Mouse (Mus musculus) ES-Bruce4 (cell line): ENCODE measurements at regions not wholly inside any gene's neighbourhood (a gene's known extent, or its start where the extent isn't known, plus 50 kb on each side); places are given as distances from the start of the nearest gene placed in this dataset.

ENCODE experiments used
- H3K27ac ChIP-seq: 2 replicates; pipeline ENCODE4 v1.5.1; 2012; ENCODE audit warnings: low read length, inconsistent platforms; ENCODE audit not compliant: insufficient read depth
- H3K27me3 ChIP-seq: 2 replicates; pipeline ENCODE4 v1.6.1; 2012; ENCODE audit warnings: mild to moderate bottlenecking, low read length, inconsistent platforms; ENCODE audit not compliant: control insufficient read depth, poor library complexity, insufficient read depth, severe bottlenecking
- H3K36me3 ChIP-seq: 2 replicates; pipeline ENCODE4 v1.6.1; 2012; ENCODE audit warnings: inconsistent platforms, mild to moderate bottlenecking, low read length, moderate library complexity; ENCODE audit not compliant: control insufficient read depth, poor library complexity, insufficient read depth, severe bottlenecking
- H3K4me1 ChIP-seq: one replicate; pipeline ENCODE4 v1.8.1; 2011; ENCODE audit warnings: low read length; ENCODE audit not compliant: control insufficient read depth, insufficient read depth
- H3K4me3 ChIP-seq: 2 replicates; pipeline ENCODE4 v1.5.1; 2011; ENCODE audit warnings: low read depth, mild to moderate bottlenecking, low read length
- H3K9ac ChIP-seq: 2 replicates; pipeline ENCODE4 v1.6.1; 2012; ENCODE audit warnings: low read depth, mild to moderate bottlenecking, inconsistent platforms; ENCODE audit not compliant: poor library complexity, severe bottlenecking
- H3K9me3 ChIP-seq: replicated peaks from 2 replicates; pipeline ENCODE4 v1.6.1; 2012; ENCODE audit warnings: mild to moderate bottlenecking, low read length, inconsistent platforms; ENCODE audit not compliant: control insufficient read depth, poor library complexity, insufficient read depth, severe bottlenecking
- CTCF ChIP-seq: IDR thresholded peaks from one replicate; pipeline ENCODE4 v1.8.1; 2011; ENCODE audit warnings: low read depth, low read length
- EP300 ChIP-seq: IDR thresholded peaks from 2 replicates; pipeline ENCODE4 v1.6.1; 2011; ENCODE audit warnings: low read depth, low read length; ENCODE audit not compliant: insufficient read depth
- POLR2A ChIP-seq: IDR thresholded peaks from one replicate; pipeline ENCODE4 v1.8.1; 2011; ENCODE audit warnings: low read length; ENCODE audit not compliant: insufficient read depth

- no peak overlapping the region for H3K27ac ChIP-seq
Measured at GRCm38 (mm10) chr6:51119691-51120302, 312.7 kb upstream of the Nfe2l3 start.

GRCm38 (mm10) chr6:51122941-51123340, 309.5 kb upstream of the Nfe2l3 start:
- no peak for TF ChIP-seq POLR2A
- no peak for TF ChIP-seq CTCF
- no peak for TF ChIP-seq EP300
- Histone ChIP-seq H3K27me3 (no peaks in the 10 kb centered on the region), H3K9ac (no peak overlapping the region), H3K9me3 (no peaks in the 10 kb centered on the region), H3K27ac (no peak overlapping the region), H3K4me3 (no peak overlapping the region), H3K36me3 (no peaks in the 10 kb centered on the region), H3K4me1 (no peaks in the 10 kb centered on the region)

More at GRCm38 (mm10) chr6:51119691-51120302, 312.7 kb upstream of the Nfe2l3 start:
- no peaks in the 10 kb centered on the region for H3K36me3 ChIP-seq
- H3K9me3 ChIP-seq, result no peaks in the 10 kb centered on the region
- H3K27me3 ChIP-seq, result no peaks in the 10 kb centered on the region
- no peak overlapping the region for H3K4me3 ChIP-seq
- no peaks in the 10 kb centered on the region for H3K4me1 ChIP-seq
- TF ChIP-seq CTCF (no peak), POLR2A (no peak), EP300 (no peak)
- no peak overlapping the region for H3K9ac ChIP-seq

- Histone ChIP-seq H3K4me1 (no peaks in the 10 kb centered on the region), H3K36me3 (no peaks in the 10 kb centered on the region), H3K4me3 (no peak overlapping the region), H3K9me3 (no peaks in the 10 kb centered on the region), H3K27me3 (no peaks in the 10 kb centered on the region), H3K27ac (no peak overlapping the region), H3K9ac (no peak overlapping the region)
- no peak for TF ChIP-seq POLR2A
- TF ChIP-seq EP300, result no peak
- TF ChIP-seq CTCF, result no peak
Measured at GRCm38 (mm10) chr6:51127851-51128250, 304.6 kb upstream of the Nfe2l3 start.

- TF ChIP-seq CTCF, result no peak
- no peak for TF ChIP-seq EP300
- no peak for TF ChIP-seq POLR2A
- no peaks in the 10 kb centered on the region for H3K4me1 ChIP-seq
- H3K27me3 ChIP-seq, result no peaks in the 10 kb centered on the region
- H3K36me3 ChIP-seq, result no peaks in the 10 kb centered on the region
- H3K9me3 ChIP-seq, result no peaks in the 10 kb centered on the region
- H3K27ac ChIP-seq, result no peak overlapping the region
- H3K9ac ChIP-seq, result no peak overlapping the region
- H3K4me3 ChIP-seq, result no peak overlapping the region
Measured at GRCm38 (mm10) chr6:51129096-51129495, 303.4 kb upstream of the Nfe2l3 start.

GRCm38 (mm10) chr6:51129591-51129990, 302.9 kb upstream of the Nfe2l3 start:
- Histone ChIP-seq H3K4me3 (no peak overlapping the region), H3K9me3 (no peaks in the 10 kb centered on the region), H3K27me3 (no peaks in the 10 kb centered on the region), H3K9ac (no peak overlapping the region), H3K4me1 (no peaks in the 10 kb centered on the region), H3K36me3 (no peaks in the 10 kb centered on the region), H3K27ac (no peak overlapping the region)
- TF ChIP-seq POLR2A, result no peak
- no peak for TF ChIP-seq CTCF
- TF ChIP-seq EP300, result no peak

- H3K9me3 ChIP-seq, result no peaks in the 10 kb centered on the region
- no peaks in the 10 kb centered on the region; the same call in 1 of the 2 replicates for H3K27me3 ChIP-seq
- H3K4me1 ChIP-seq, result peaks cover 1% of the 10 kb centered on the region
- H3K4me3 ChIP-seq, result no peak overlapping the region
- no peak overlapping the region for H3K27ac ChIP-seq
- TF ChIP-seq EP300 (no peak), POLR2A (no peak), CTCF (no peak)
- no peaks in the 10 kb centered on the region for H3K36me3 ChIP-seq
- H3K9ac ChIP-seq, result no peak overlapping the region
Measured at GRCm38 (mm10) chr6:51144762-51145161, 287.7 kb upstream of the Nfe2l3 start.
